Mouse (Mus musculus): ENCODE measurements around the gene Ndufb7. TPM values are rescaled to one million over a fixed set of nuclear protein-coding genes. Genes with fewer than 3 reads are reported as not detected.
"Not testable (repeated sequence)": the region's sequence is repeated elsewhere in the genome, so short reads cannot be mapped to it uniquely, and the experiment has no call there.

Ndufb7 gene
- polyA plus RNA-seq, 1 experiment from 2014 or later, result 302 TPM

- H3K4me1 ChIP-seq (replicated peaks), result peaks cover 30% of the 10 kb centered on the region
- H3K4me2 ChIP-seq, result no peak overlapping the region
- 87% methylated on average over 7 of the region's 7 CpGs for WGBS
- no peak overlapping the region for H3K4me3 ChIP-seq (replicated peaks)
- no peaks in the 10 kb centered on the region for H3K9me3 ChIP-seq
- H3K27me3 ChIP-seq, result no peaks in the 10 kb centered on the region
- no peak overlapping the region for H3K27ac ChIP-seq
- no peak for ATAC-seq (ENCODE audit: insufficient number of reproducible peaks, insufficient read depth, low FRiP score, low TSS enrichment, low read depth)
- H3K36me3 ChIP-seq, result peaks cover 51% of the 10 kb centered on the region
- no peak overlapping the region for H3K9ac ChIP-seq (replicated peaks)
These were observed 24.1 kb downstream of the Ndufb7 start for GRCm38 (mm10) chr8:83590488-83591023.

GRCm38 (mm10) chr8:83592682-83593081, 26.2 kb downstream of the Ndufb7 start:
- Histone ChIP-seq H3K4me3 (replicated peaks) (peak overlapping the region; percentile 86), H3K9ac (replicated peaks) (peak overlapping the region; percentile 54; the same call in 1 of the 2 replicates), H3K4me2 (peak overlapping the region; percentile 86), H3K27me3 (no peaks in the 10 kb centered on the region), H3K9me3 (no peaks in the 10 kb centered on the region), H3K27ac (no peak overlapping the region), H3K4me1 (replicated peaks) (peaks cover 30% of the 10 kb centered on the region), H3K36me3 (peaks cover 37% of the 10 kb centered on the region)
- no peak for ATAC-seq (ENCODE audit: insufficient number of reproducible peaks, insufficient read depth, low FRiP score, low TSS enrichment, low read depth)
- 64% methylated on average over 3 of the region's 3 CpGs for WGBS

GRCm38 (mm10) chr8:83593325-83594166, 27.1 kb downstream of the Ndufb7 start:
- no peak for ATAC-seq (ENCODE audit: insufficient number of reproducible peaks, insufficient read depth, low FRiP score, low TSS enrichment, low read depth)
- peak overlapping the region; percentile 86 for H3K4me2 ChIP-seq
- peaks cover 30% of the 10 kb centered on the region for H3K4me1 ChIP-seq (replicated peaks)
- peak overlapping the region; percentile 86 for H3K4me3 ChIP-seq (replicated peaks)
- H3K9ac ChIP-seq (replicated peaks), result peak overlapping the region; percentile 91
- H3K27me3 ChIP-seq, result no peaks in the 10 kb centered on the region
- peak overlapping the region; percentile 90 for H3K27ac ChIP-seq
- WGBS, result 7% methylated on average over 22 of the region's 22 CpGs
- H3K36me3 ChIP-seq, result peaks cover 28% of the 10 kb centered on the region
- H3K9me3 ChIP-seq, result no peaks in the 10 kb centered on the region

- peaks cover 24% of the 10 kb centered on the region for H3K4me1 ChIP-seq (replicated peaks)
- H3K27me3 ChIP-seq, result no peaks in the 10 kb centered on the region
- ATAC-seq (ENCODE audit: insufficient number of reproducible peaks, insufficient read depth, low FRiP score, low TSS enrichment, low read depth), result peak; percentile 98
- peak overlapping the region; percentile 86 for H3K4me3 ChIP-seq (replicated peaks)
- peaks cover 21% of the 10 kb centered on the region for H3K36me3 ChIP-seq
- peak overlapping the region; percentile 91 for H3K27ac ChIP-seq
- under 1% methylated on average over 43 of the region's 43 CpGs for WGBS
- no peaks in the 10 kb centered on the region for H3K9me3 ChIP-seq
- H3K9ac ChIP-seq (replicated peaks), result peak overlapping the region; percentile 91
- peak overlapping the region; percentile 86 for H3K4me2 ChIP-seq
These were observed 27.9 kb downstream of the Ndufb7 start for GRCm38 (mm10) chr8:83594167-83595049.

- Histone ChIP-seq H3K36me3 (peaks cover 16% of the 10 kb centered on the region), H3K9ac (replicated peaks) (peak overlapping the region; percentile 63)
- ATAC-seq (ENCODE audit: insufficient number of reproducible peaks, insufficient read depth, low FRiP score, low TSS enrichment, low read depth), result not testable (repeated sequence)
These were observed 28.5 kb downstream of the Ndufb7 start for GRCm38 (mm10) chr8:83595050-83595345.

GRCm38 (mm10) chr8:83596369-83596768, 29.9 kb downstream of the Ndufb7 start:
- no peak overlapping the region for H3K4me3 ChIP-seq (replicated peaks)
- WGBS, result 28% methylated on average over 3 of the region's 3 CpGs
- H3K4me2 ChIP-seq, result no peak overlapping the region
- H3K36me3 ChIP-seq, result peaks cover 10% of the 10 kb centered on the region; the same call in 1 of the 2 replicates
- H3K27me3 ChIP-seq, result no peaks in the 10 kb centered on the region
- no peak for ATAC-seq (ENCODE audit: insufficient number of reproducible peaks, insufficient read depth, low FRiP score, low TSS enrichment, low read depth)
- no peak overlapping the region for H3K27ac ChIP-seq
- no peak overlapping the region for H3K9ac ChIP-seq (replicated peaks)
- H3K4me1 ChIP-seq (replicated peaks), result peaks cover 18% of the 10 kb centered on the region
- H3K9me3 ChIP-seq, result no peaks in the 10 kb centered on the region

More at GRCm38 (mm10) chr8:83595050-83595345, 28.5 kb downstream of the Ndufb7 start:
- H3K27ac ChIP-seq, result peak overlapping the region; percentile 91
- peak overlapping the region; percentile 86 for H3K4me3 ChIP-seq (replicated peaks)
- 71% methylated on average over 3 of the region's 3 CpGs for WGBS
- H3K4me2 ChIP-seq, result peak overlapping the region; percentile 86
- H3K27me3 ChIP-seq, H3K9me3 ChIP-seq: not testable (repeated sequence)
- H3K4me1 ChIP-seq (replicated peaks), result peaks cover 24% of the 10 kb centered on the region

- ATAC-seq (ENCODE audit: insufficient number of reproducible peaks, insufficient read depth, low FRiP score, low TSS enrichment, low read depth), result no peak
- Histone ChIP-seq H3K27me3 (no peaks in the 10 kb centered on the region), H3K36me3 (no peaks in the 10 kb centered on the region), H3K9me3 (no peaks in the 10 kb centered on the region), H3K4me1 (replicated peaks) (peaks cover 3% of the 10 kb centered on the region; the same call in 1 of the 2 replicates), H3K9ac (replicated peaks) (no peak overlapping the region), H3K27ac (no peak overlapping the region), H3K4me3 (replicated peaks) (no peak overlapping the region), H3K4me2 (no peak overlapping the region)
- WGBS, result 5% methylated on average over 1 of the region's 1 CpGs
These were observed 31.7 kb downstream of the Ndufb7 start for GRCm38 (mm10) chr8:83598146-83598545.

GRCm38 (mm10) chr8:83599814-83600213, 33.3 kb downstream of the Ndufb7 start:
- no peak overlapping the region for H3K9ac ChIP-seq (replicated peaks)
- no peak overlapping the region for H3K27ac ChIP-seq
- H3K4me1 ChIP-seq (replicated peaks), result no peaks in the 10 kb centered on the region
- no peak overlapping the region for H3K4me2 ChIP-seq
- no peak for ATAC-seq (ENCODE audit: insufficient number of reproducible peaks, insufficient read depth, low FRiP score, low TSS enrichment, low read depth)
- no peaks in the 10 kb centered on the region for H3K27me3 ChIP-seq
- H3K4me3 ChIP-seq (replicated peaks), result no peak overlapping the region
- no peaks in the 10 kb centered on the region for H3K36me3 ChIP-seq
- H3K9me3 ChIP-seq, result no peaks in the 10 kb centered on the region

GRCm38 (mm10) chr8:83602650-83603029, 36.2 kb downstream of the Ndufb7 start:
- ATAC-seq (ENCODE audit: insufficient number of reproducible peaks, insufficient read depth, low FRiP score, low TSS enrichment, low read depth), result no peak
- H3K9me3 ChIP-seq, result no peaks in the 10 kb centered on the region
- H3K27ac ChIP-seq, result no peak overlapping the region
- H3K9ac ChIP-seq (replicated peaks), result no peak overlapping the region
- 80% methylated on average over 2 of the region's 2 CpGs for WGBS
- H3K4me3 ChIP-seq (replicated peaks), result no peak overlapping the region
- H3K27me3 ChIP-seq, result no peaks in the 10 kb centered on the region
- H3K4me2 ChIP-seq, result no peak overlapping the region
- peaks cover 7% of the 10 kb centered on the region; the same call in 1 of the 2 replicates for H3K4me1 ChIP-seq (replicated peaks)
- no peaks in the 10 kb centered on the region for H3K36me3 ChIP-seq

GRCm38 (mm10) chr8:83607661-83608397, 41.4 kb downstream of the Ndufb7 start, which contains the start of the genes Tecr and Dnajb1:
TSS of gene Tecr (minus strand) at chr8:83607971.
TSS of gene Dnajb1 (plus strand) at chr8:83608193.
- peak within 1 kb of the TSS; percentile 77 for H3K4me2 ChIP-seq
- WGBS, result under 1% methylated on average over 69 of the region's 69 CpGs
- H3K27ac ChIP-seq, result peak within 1 kb of the TSS; percentile 97
- ATAC-seq (ENCODE audit: insufficient number of reproducible peaks, insufficient read depth, low FRiP score, low TSS enrichment, low read depth), result peak; percentile 97
- H3K9me3 ChIP-seq, result no peaks in the 10 kb centered on the region
- H3K4me3 ChIP-seq (replicated peaks), result peak within 1 kb of the TSS; percentile 75
- H3K9ac ChIP-seq (replicated peaks), result peak within 1 kb of the TSS; percentile 88
- peaks cover 20% of the 10 kb centered on the region for H3K4me1 ChIP-seq (replicated peaks)
- peaks cover 33% of the 10 kb centered on the region for H3K36me3 ChIP-seq
- H3K27me3 ChIP-seq, result no peaks in the 10 kb centered on the region
